ENCODE assay signal across 15 mouse cellular contexts in genomic region chr2:30458349-30458748, GRCm38 (mm10). TPM values are rescaled to one million over a fixed set of nuclear protein-coding genes. Genes with fewer than 3 reads are reported as not detected.
DNase-seq lines count a peak whose midpoint lies in the region; ATAC-seq and TF ChIP-seq lines count a peak whose summit lies in the region.
"Had no signal": no experiment of that assay in that cellular context is flagged by ENCODE, and none has a peak within 500 bp of the region (broad histone marks: within the 10 kb centered on the region; RNA-seq: fewer than 3 reads in every experiment).

No protein-coding gene starts in this region.

- H3K4me3 ChIP-seq in heart, postnatal 0 days (ENCODE audit: low read depth, low read length): no peak overlapping the region
- H3K4me3 ChIP-seq in CH12.LX (replicated peaks in 1 of 3; ENCODE audit: low read depth in 2 of 3, low read length in 2 of 3, poor library complexity in 1 of 3): no peak overlapping the region
- no peak overlapping the region for H3K4me3 ChIP-seq in intestine, embryonic 15.5 days (replicated peaks)
- H3K4me3 ChIP-seq: layer of hippocampus, adult 2 months; left cerebral cortex, adult 2 months; limb, embryonic 12.5 days; neural tube, embryonic 15.5 days had no signal

- peak overlapping the region; percentile 43 for H3K27ac ChIP-seq in heart, postnatal 0 days (ENCODE audit: low read depth)
- H3K27ac ChIP-seq in CH12.LX (ENCODE audit: insufficient read depth, low read depth): peak overlapping the region; percentile 6
- no peak overlapping the region for H3K27ac ChIP-seq in intestine, embryonic 15.5 days
- H3K27ac ChIP-seq: layer of hippocampus, adult 2 months; left cerebral cortex, adult 2 months; neural tube, embryonic 15.5 days had no signal

- peaks cover 22% of the 10 kb centered on the region for H3K4me1 ChIP-seq in heart, postnatal 0 days (ENCODE audit: control insufficient read depth, insufficient read depth)
- peaks cover 13 to 43% of the 10 kb centered on the region in 2 experiments for H3K4me1 ChIP-seq in CH12.LX (ENCODE audit: control insufficient read depth in 1 of 2, insufficient read depth in 2 of 2)
- peaks cover 6% of the 10 kb centered on the region; the same call in 1 of the 2 replicates for H3K4me1 ChIP-seq in intestine, embryonic 15.5 days (replicated peaks)

- no peak for TF ChIP-seq RAD21 in CH12.LX (IDR thresholded peaks at IDR 0.05; ENCODE audit: low read depth, low read length)

- in situ Hi-C loops in CH12.LX (cut with MboI; ENCODE audit: low pct_ligation_motif_present, low pct_unique_long_range_greater_than_20kb, low sequenced_read_pairs): no loop called here

- H3K9me3 ChIP-seq in heart, postnatal 0 days (replicated peaks; ENCODE audit: control insufficient read depth, low read length): no peaks in the 10 kb centered on the region
- no peaks in the 10 kb centered on the region for H3K9me3 ChIP-seq in CH12.LX (replicated peaks; ENCODE audit: low read length)
- no peaks in the 10 kb centered on the region for H3K9me3 ChIP-seq in intestine, embryonic 15.5 days
- H3K9me3 ChIP-seq: limb, embryonic 12.5 days; neural tube, embryonic 15.5 days had no signal

- no peak for ATAC-seq in heart, postnatal 0 days (ENCODE audit: insufficient read depth, low read depth)
- ATAC-seq in intestine, embryonic 15.5 days: no peak
- ATAC-seq: hindbrain, embryonic 16.5 days had no signal

- 77% methylated on average over 6 of the region's 6 CpGs for WGBS in heart, postnatal 0 days
- WGBS in intestine, embryonic 15.5 days: 77% methylated on average over 6 of the region's 6 CpGs

- H3K4me2 ChIP-seq in heart, postnatal 0 days (ENCODE audit: low read depth, low read length): no peak overlapping the region
- H3K4me2 ChIP-seq in CH12.LX (ENCODE audit: insufficient read depth, low read depth, poor library complexity, severe bottlenecking): no peak overlapping the region; the same call in 1 of the 2 replicates
- no peak overlapping the region for H3K4me2 ChIP-seq in intestine, embryonic 15.5 days (replicated peaks)
- H3K4me2 ChIP-seq: limb, embryonic 12.5 days; neural tube, embryonic 15.5 days had no signal

- no peak for TF ChIP-seq EP300 in heart, postnatal 0 days (IDR thresholded peaks at IDR 0.05; ENCODE audit: low read depth)
- no peak for TF ChIP-seq EP300 in CH12.LX (IDR thresholded peaks at IDR 0.05; ENCODE audit: low read length)

- no peaks in the 10 kb centered on the region for H3K36me3 ChIP-seq in heart, postnatal 0 days (replicated peaks; ENCODE audit: control insufficient read depth, insufficient read depth, low read length)
- H3K36me3 ChIP-seq in CH12.LX (replicated peaks in 1 of 2; ENCODE audit: control insufficient read depth in 1 of 2, insufficient read depth in 1 of 2, low read length in 1 of 2): peaks cover 0 to 20% of the 10 kb centered on the region in 2 experiments
- H3K36me3 ChIP-seq in intestine, embryonic 15.5 days: no peaks in the 10 kb centered on the region
- H3K36me3 ChIP-seq: neural tube, embryonic 15.5 days had no signal

- no peak for TF ChIP-seq CTCF in heart, postnatal 0 days (IDR thresholded peaks at IDR 0.05; ENCODE audit: low read depth)
- TF ChIP-seq CTCF in CH12.LX (conservative IDR thresholded peaks at IDR 0.05 in 1 of 2, IDR thresholded peaks at IDR 0.05 in 1 of 2; ENCODE audit: low read depth in 2 of 2, low read length in 2 of 2): no peak

- dilution Hi-C loops in CH12.LX (cut with MboI; ENCODE audit: extremely low pct_ligation_motif_present, extremely low pct_unique_long_range_greater_than_20kb, low sequenced_read_pairs): no loop called here

- TF ChIP-seq POLR2A in CH12.LX (IDR thresholded peaks at IDR 0.05; ENCODE audit: low read depth, low read length): no peak

- H3K27me3 ChIP-seq in heart, postnatal 0 days (ENCODE audit: control insufficient read depth, insufficient read depth, low read length): no peaks in the 10 kb centered on the region
- no peaks in the 10 kb centered on the region for H3K27me3 ChIP-seq in CH12.LX (replicated peaks)
- H3K27me3 ChIP-seq in intestine, embryonic 15.5 days (replicated peaks): no peaks in the 10 kb centered on the region
- H3K27me3 ChIP-seq: limb, embryonic 12.5 days; neural tube, embryonic 15.5 days had no signal

- H3K79me2 ChIP-seq in CH12.LX (replicated peaks; ENCODE audit: control insufficient read depth, extremely low read depth, insufficient read depth, poor library complexity, severe bottlenecking): no peaks in the 10 kb centered on the region

- DNase-seq in heart, postnatal 0 days (ENCODE audit: low spot score): no peak
- no peak for DNase-seq in heart, adult 9 months (ENCODE audit: low spot score in 2 of 2)
- peak; percentile 60 for DNase-seq in CH12.LX (ENCODE audit: extremely low read depth)
- DNase-seq in fibroblast of lung, adult 2 months (ENCODE audit: low read depth): peak; percentile 61
- peak; percentile 61 to 82 for DNase-seq in kidney, postnatal 25 days
- DNase-seq in embryo, embryonic 9.5 days (ENCODE audit: extremely low spot score): no peak
- DNase-seq: adrenal gland, postnatal 14 days; cerebellum, adult 8-10 months had no signal

- H3K9ac ChIP-seq in heart, postnatal 0 days (replicated peaks; ENCODE audit: low read depth, low read length): no peak overlapping the region
- no peak overlapping the region for H3K9ac ChIP-seq in CH12.LX (ENCODE audit: insufficient read depth, low read depth)
- H3K9ac ChIP-seq in intestine, embryonic 15.5 days: no peak overlapping the region
- H3K9ac ChIP-seq: limb, embryonic 12.5 days; neural tube, embryonic 15.5 days had no signal

TF ChIP-seq in CH12.LX, 34 proteins besides CTCF, POLR2A, EP300 and RAD21:
- no peak for TF ChIP-seq RCOR1 (conservative IDR thresholded peaks at IDR 0.05; ENCODE audit: low read depth, low read length)
- TF ChIP-seq ETS1 (conservative IDR thresholded peaks at IDR 0.05; ENCODE audit: low read depth, low read length): peak; percentile 68
- TF ChIP-seq GABPA (IDR thresholded peaks at IDR 0.05; ENCODE audit: insufficient replicate concordance, low read depth, low read length): no peak
- no peak for TF ChIP-seq CHD2 (IDR thresholded peaks at IDR 0.05; ENCODE audit: low read length)
- TF ChIP-seq USF1 (IDR thresholded peaks at IDR 0.05; ENCODE audit: low read depth, low read length): no peak
- TF ChIP-seq JUN (IDR thresholded peaks at IDR 0.05; ENCODE audit: insufficient read depth, low read depth, low read length): no peak
- TF ChIP-seq ZMIZ1 (IDR thresholded peaks at IDR 0.05; ENCODE audit: low read depth, low read length): no peak
- TF ChIP-seq USF2 (conservative IDR thresholded peaks at IDR 0.05; ENCODE audit: low read depth, low read length): no peak

RNA-seq across cellular contexts. Expression of gene Ier5l, which starts 15.7 kb away (rescaled TPM):
- 12.4 and 12.5 TPM in 2 replicates for total RNA-seq in heart, postnatal 0 days (2014; rRNA removed; ENCODE audit: low replicate concordance)
- polyA plus RNA-seq in heart, postnatal 0 days (2015; fragmentation: Nextera tagmentation; extraction: Ambion mirVana): 0.94 and 1.2 TPM in 2 replicates
- total RNA-seq in CH12.LX (2012; rRNA removed): 0.98 and 1.1 TPM in 2 replicates
- 0.22 and 0.51 TPM in 2 replicates for total RNA-seq in CH12.LX (2014; rRNA removed)
- polyA plus RNA-seq in CH12.LX (2012; ENCODE audit: insufficient read length, low read depth): 0.31 and 0.33 TPM in 2 replicates
- 1.3 and 1.6 TPM in 2 replicates for polyA plus RNA-seq in intestine, embryonic 15.5 days (2015; fragmentation: Nextera tagmentation; extraction: Ambion mirVana)
- total RNA-seq: MEL had no signal

RNA-seq across cellular contexts. Expression of gene Ptpa, which starts 42.5 kb away (rescaled TPM):
- 109 and 112 TPM in 2 replicates for total RNA-seq in heart, postnatal 0 days (2014; rRNA removed; ENCODE audit: low replicate concordance)
- 92.4 TPM in 2 replicates for polyA plus RNA-seq in heart, postnatal 0 days (2015; fragmentation: Nextera tagmentation; extraction: Ambion mirVana)
- total RNA-seq in CH12.LX (2012; rRNA removed) (111 and 120 TPM in 2 replicates), CH12.LX (2014; rRNA removed) (117 and 122 TPM in 2 replicates)
- polyA plus RNA-seq in CH12.LX (2012; ENCODE audit: insufficient read length, low read depth): 190 and 194 TPM in 2 replicates
- polyA plus RNA-seq in intestine, embryonic 15.5 days (2015; fragmentation: Nextera tagmentation; extraction: Ambion mirVana): 117 and 120 TPM in 2 replicates

RNA-seq across cellular contexts. Expression of gene Crat, which starts 42.7 kb away (rescaled TPM):
- total RNA-seq in heart, postnatal 0 days (2014; rRNA removed; ENCODE audit: low replicate concordance): 351 and 413 TPM in 2 replicates
- polyA plus RNA-seq in heart, postnatal 0 days (2015; fragmentation: Nextera tagmentation; extraction: Ambion mirVana): 263 and 266 TPM in 2 replicates
- total RNA-seq in CH12.LX (2012; rRNA removed): 3.6 and 4.5 TPM in 2 replicates
- 1.3 and 1.7 TPM in 2 replicates for total RNA-seq in CH12.LX (2014; rRNA removed)
- polyA plus RNA-seq in CH12.LX (2012; ENCODE audit: insufficient read length, low read depth): 2.8 and 4.2 TPM in 2 replicates
- 19.6 and 19.8 TPM in 2 replicates for polyA plus RNA-seq in intestine, embryonic 15.5 days (2015; fragmentation: Nextera tagmentation; extraction: Ambion mirVana)

Comparison
In these comparisons a context has a peak if more than half of its experiments do, and no peak if none do; other contexts are left out.
1. DNase-seq: peak in CH12.LX (single experiment), fibroblast of lung, adult 2 months (single experiment) and kidney, postnatal 25 days (2 of 2); none in heart, postnatal 0 days (single experiment), heart, adult 9 months (0 of 2) and embryo, embryonic 9.5 days (single experiment).
2. RNA of gene Crat, which starts 42.7 kb away (polyA plus RNA-seq): 263 to 266 TPM in heart, postnatal 0 days; 19.6 to 19.8 TPM in intestine, embryonic 15.5 days and 2.8 to 4.2 TPM in CH12.LX; every median in the first group is over 10 times any median in the second.